8 mouse cellular contexts compared by ENCODE assay signal in the genomic region with DNA sequence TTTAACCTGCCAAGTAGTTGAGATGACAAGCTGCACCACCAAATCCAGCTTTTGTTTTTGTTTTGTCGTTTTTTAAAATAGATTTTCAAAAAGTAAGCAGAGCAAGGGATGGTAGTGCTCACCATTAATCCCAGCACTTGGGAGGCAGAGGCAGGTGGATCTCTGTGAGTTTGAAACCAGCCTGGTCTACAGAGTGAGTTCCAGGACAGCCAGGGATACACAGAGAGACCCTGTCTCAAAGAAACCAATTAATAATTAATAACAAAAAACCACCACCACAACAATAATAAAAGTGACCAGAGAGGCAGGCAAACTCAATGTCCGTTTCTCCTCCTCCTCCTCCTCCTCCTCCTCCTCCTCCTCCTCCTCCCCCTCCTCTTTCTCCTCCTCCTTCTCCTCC. TPM values are rescaled to one million over a fixed set of nuclear protein-coding genes. Genes with fewer than 3 reads are reported as not detected.
A peak's percentile ranks its signal among the peaks of the same experiment; 100 is the strongest.
DNase-seq lines count a peak whose midpoint lies in the region; ATAC-seq and TF ChIP-seq lines count a peak whose summit lies in the region.
"Not testable (repeated sequence)": the region's sequence is repeated elsewhere in the genome, so short reads cannot be mapped to it uniquely, and the experiment has no call there.
"Had no signal": no experiment of that assay in that cellular context is flagged by ENCODE, and none has a peak within 500 bp of the region (broad histone marks: within the 10 kb centered on the region; RNA-seq: fewer than 3 reads in every experiment).

A gene (minus strand): TSS at position 101 of the 400 bp plus-strand sequence.

- not testable (repeated sequence) for TF ChIP-seq CTCF in lung, postnatal 0 days (IDR thresholded peaks at IDR 0.05)

- H3K27me3 ChIP-seq in forebrain, embryonic 10.5 days (ENCODE audit: poor library complexity, severe bottlenecking); heart, embryonic 13.5 days (replicated peaks); intestine, embryonic 14.5 days (replicated peaks; ENCODE audit: control insufficient read depth, insufficient read depth, low read length); limb, embryonic 13.5 days; lung, postnatal 0 days (replicated peaks; ENCODE audit: insufficient read depth, low read length); neural tube, embryonic 14.5 days (ENCODE audit: control insufficient read depth, insufficient read depth, low read length): not testable (repeated sequence)

- H3K27ac ChIP-seq in forebrain, embryonic 10.5 days: peak within 1 kb of the TSS; percentile 68
- not testable (repeated sequence) for H3K27ac ChIP-seq in heart, embryonic 13.5 days (replicated peaks); intestine, embryonic 14.5 days (ENCODE audit: low read depth); limb, embryonic 13.5 days; lung, postnatal 0 days (ENCODE audit: low read length); neural tube, embryonic 14.5 days (ENCODE audit: low read depth, low read length)

- DNase-seq in forebrain, embryonic 10.5 days (ENCODE audit: extremely low spot score, low spot score); intestine, embryonic 14.5 days (ENCODE audit: low spot score); layer of hippocampus, postnatal 25 days (ENCODE audit: extremely low spot score in 1 of 2, low spot score in 1 of 2); lung, postnatal 0 days (ENCODE audit: low spot score): not testable (repeated sequence)

- H3K36me3 ChIP-seq in forebrain, embryonic 10.5 days (replicated peaks); heart, embryonic 13.5 days; intestine, embryonic 14.5 days (ENCODE audit: control insufficient read depth, insufficient read depth, low read length); limb, embryonic 13.5 days; lung, postnatal 0 days (ENCODE audit: insufficient read depth, low read length); neural tube, embryonic 14.5 days (ENCODE audit: control insufficient read depth, insufficient read depth, low read length): not testable (repeated sequence)

- 46% methylated on average over 2 of the region's 2 CpGs for WGBS in forebrain, embryonic 10.5 days
- 43% methylated on average over 2 of the region's 2 CpGs for WGBS in heart, embryonic 13.5 days
- 43% methylated on average over 2 of the region's 2 CpGs for WGBS in intestine, embryonic 14.5 days
- 39% methylated on average over 2 of the region's 2 CpGs for whole genome bisulfite sequencing in limb, embryonic 13.5 days
- WGBS in lung, postnatal 0 days: 44% methylated on average over 2 of the region's 2 CpGs
- 72% methylated on average over 2 of the region's 2 CpGs for WGBS in neural tube, embryonic 14.5 days

- TF ChIP-seq EP300 in lung, postnatal 0 days (IDR thresholded peaks at IDR 0.05): not testable (repeated sequence)

- H3K9me3 ChIP-seq in forebrain, embryonic 10.5 days; heart, embryonic 13.5 days; intestine, embryonic 14.5 days (ENCODE audit: control insufficient read depth, low read length); limb, embryonic 13.5 days; lung, postnatal 0 days (ENCODE audit: low read length); neural tube, embryonic 14.5 days (ENCODE audit: control insufficient read depth, low read length): not testable (repeated sequence)

- H3K4me2 ChIP-seq in heart, embryonic 13.5 days: peak within 1 kb of the TSS; percentile 77
- peak within 1 kb of the TSS; percentile 68 for H3K4me2 ChIP-seq in intestine, embryonic 14.5 days (ENCODE audit: low read length)
- peak within 1 kb of the TSS; percentile 84 for H3K4me2 ChIP-seq in limb, embryonic 13.5 days (replicated peaks)
- H3K4me2 ChIP-seq in lung, postnatal 0 days (replicated peaks; ENCODE audit: low read depth, low read length): peak within 1 kb of the TSS; percentile 45
- H3K4me2 ChIP-seq in neural tube, embryonic 14.5 days (ENCODE audit: low read depth, low read length): peak within 1 kb of the TSS; percentile 56

- H3K4me1 ChIP-seq in forebrain, embryonic 10.5 days: peaks cover 18% of the 10 kb centered on the region
- not testable (repeated sequence) for H3K4me1 ChIP-seq in heart, embryonic 13.5 days; intestine, embryonic 14.5 days (replicated peaks; ENCODE audit: control insufficient read depth, insufficient read depth, low read length); limb, embryonic 13.5 days; lung, postnatal 0 days (ENCODE audit: insufficient read depth, low read depth, low read length); neural tube, embryonic 14.5 days (ENCODE audit: control insufficient read depth, insufficient read depth, low read length)

- ATAC-seq in heart, embryonic 13.5 days (ENCODE audit: extremely low read depth, insufficient number of reproducible peaks, low FRiP score, low TSS enrichment); limb, embryonic 13.5 days (ENCODE audit: low FRiP score, low read depth); lung, postnatal 0 days; neural tube, embryonic 14.5 days (ENCODE audit: low read depth): not testable (repeated sequence)
- 0 out of 2 replicates have a peak, but pooled peaks have one; percentile 3 for ATAC-seq in intestine, embryonic 14.5 days (replicated peaks; ENCODE audit: low FRiP score, low TSS enrichment, low read depth)

- peak within 1 kb of the TSS; percentile 28; the same call in 1 of the 2 replicates for H3K9ac ChIP-seq in heart, embryonic 13.5 days
- not testable (repeated sequence) for H3K9ac ChIP-seq in intestine, embryonic 14.5 days (ENCODE audit: low read length); limb, embryonic 13.5 days; lung, postnatal 0 days (replicated peaks; ENCODE audit: low read depth)
- peak within 1 kb of the TSS; percentile 51 for H3K9ac ChIP-seq in neural tube, embryonic 14.5 days (replicated peaks; ENCODE audit: low read depth, low read length)

- H3K4me3 ChIP-seq in forebrain, embryonic 10.5 days: peak within 1 kb of the TSS; percentile 54
- H3K4me3 ChIP-seq in heart, embryonic 13.5 days: peak within 1 kb of the TSS; percentile 50
- H3K4me3 ChIP-seq in intestine, embryonic 14.5 days (ENCODE audit: low read depth, low read length): peak within 1 kb of the TSS; percentile 29
- peak within 1 kb of the TSS; percentile 42 for H3K4me3 ChIP-seq in limb, embryonic 13.5 days
- H3K4me3 ChIP-seq in lung, postnatal 0 days (ENCODE audit: low read depth, low read length): not testable (repeated sequence)
- H3K4me3 ChIP-seq in neural tube, embryonic 14.5 days (ENCODE audit: low read depth, low read length): peak within 1 kb of the TSS; percentile 42

RNA-seq across cellular contexts. Expression of the gene that starts here (rescaled TPM):
- polyA plus RNA-seq in forebrain, embryonic 10.5 days (2016; fragmentation: Nextera tagmentation; extraction: Ambion mirVana): 6.0 and 6.4 TPM in 2 replicates
- 0.20 and 0.96 TPM in 2 replicates for polyA plus RNA-seq in heart, embryonic 13.5 days (2015; fragmentation: Nextera tagmentation; extraction: Ambion mirVana)
- polyA plus RNA-seq in intestine, embryonic 14.5 days (2014; fragmentation: Nextera tagmentation; extraction: Ambion mirVana): 3.4 and 3.6 TPM in 2 replicates
- total RNA-seq in layer of hippocampus, postnatal 25 days (2021): 100 to 1,000 TPM; 269 to 289 TPM
- 0.86 and 1.6 TPM in 2 replicates for polyA plus RNA-seq in limb, embryonic 13.5 days (2015; fragmentation: Nextera tagmentation; extraction: Ambion mirVana)
- polyA plus RNA-seq in lung, postnatal 0 days (2015; fragmentation: Nextera tagmentation; extraction: Ambion mirVana): 0.17 and 0.18 TPM in 2 replicates
- polyA plus RNA-seq in neural tube, embryonic 14.5 days (2014; fragmentation: Nextera tagmentation; extraction: Ambion mirVana): 50.5 and 63.1 TPM in 2 replicates
- total RNA-seq: megakaryocyte progenitor cell, adult 5-6 weeks had no signal
